Mouse (Mus musculus) liver, embryonic 14.5 days (tissue): ENCODE measurements at regions not wholly inside any gene's neighbourhood (a gene's known extent, or its start where the extent isn't known, plus 50 kb on each side); places are given as distances from the start of the nearest gene placed in this dataset.

Experiments used
- CTCF ChIP-seq: IDR thresholded peaks from 2 replicates; pipeline ENCODE4 v1.5.1; 2016; ENCODE audit warnings: antibody characterized with exemption, low read depth, control low read depth
- EP300 ChIP-seq: IDR thresholded peaks from 2 replicates; pipeline ENCODE4 v1.6.1; 2016; ENCODE audit warnings: antibody characterized with exemption, low read depth

DNA sequence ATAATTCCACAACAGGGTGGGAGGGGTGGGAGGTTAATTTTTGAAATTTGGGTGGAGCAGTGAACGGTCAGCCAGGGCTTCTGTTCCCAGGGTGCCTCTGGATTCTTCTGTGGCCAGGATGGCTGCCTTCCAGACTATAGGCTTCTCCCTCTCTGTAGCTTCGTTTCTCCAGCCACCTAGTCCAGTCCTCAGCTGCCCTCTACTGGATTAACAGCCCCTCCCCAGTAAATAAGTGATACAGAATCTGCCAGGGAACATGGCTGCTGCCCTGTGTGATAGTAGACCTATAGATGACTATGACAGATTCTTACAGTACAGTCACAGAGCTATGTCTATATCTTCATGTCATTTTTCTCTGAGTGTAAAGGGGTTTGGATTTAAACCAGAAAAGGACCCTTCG is 127.5 kb upstream of the Prok2 start:
- TF ChIP-seq EP300 (no peak), CTCF (no peak)
